Mouse (Mus musculus): ENCODE data around the gene 6430550D23Rik. TPM values are rescaled to one million over a fixed set of nuclear protein-coding genes. Genes with fewer than 3 reads are reported as not detected.
A peak's percentile ranks its signal among the peaks of the same experiment; 100 is the strongest.

The 6430550D23Rik gene
- total and polyA plus RNA-seq, 2 experiments from 2014 or later: 0.04 to 0.10 TPM

DNA sequence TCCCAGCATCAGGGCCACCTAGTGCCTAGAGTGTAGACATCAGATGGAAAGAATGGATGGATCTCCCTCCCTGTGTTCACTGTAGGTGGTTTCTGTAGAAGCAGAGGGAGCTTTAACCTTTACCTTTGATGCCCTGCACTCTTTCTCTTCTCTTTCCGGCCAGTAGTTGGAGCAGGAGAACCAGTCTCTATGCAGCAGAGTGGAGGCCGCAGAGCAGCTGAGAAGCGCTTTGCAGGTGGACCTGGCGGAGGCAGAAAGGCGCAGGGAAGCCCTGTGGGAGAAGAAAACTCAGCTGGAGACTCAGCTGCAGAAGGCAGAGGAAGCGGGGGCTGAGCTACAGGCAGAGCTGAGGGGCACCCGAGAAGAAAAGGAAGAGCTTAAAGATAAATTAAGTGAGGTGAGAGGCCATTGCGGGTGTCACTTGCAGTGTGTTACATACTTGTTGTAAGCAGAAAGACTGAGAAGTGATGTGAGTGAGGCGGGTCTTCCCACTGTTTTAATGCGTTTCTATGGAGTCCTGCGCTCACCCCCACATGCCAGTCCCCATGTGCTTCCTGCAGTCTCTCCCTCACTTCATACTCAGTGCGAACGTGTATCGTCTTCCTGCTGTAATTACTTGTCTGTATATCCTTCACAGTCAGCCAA is 33.6 kb downstream of the 6430550D23Rik start:
- no peaks in the 10 kb centered on the region for H3K9me3 ChIP-seq (replicated peaks; ENCODE audit: control insufficient read depth, low read length)
- WGBS: 76% methylated on average over 14 of the region's 14 CpGs
- no peak overlapping the region for H3K27ac ChIP-seq (ENCODE audit: low read depth)
- DNase-seq (ENCODE audit: low spot score): no peak
- no peak overlapping the region for H3K4me3 ChIP-seq (ENCODE audit: low read depth, low read length)
- TF ChIP-seq CTCF (IDR thresholded peaks at IDR 0.05; ENCODE audit: low read depth) (no peak), EP300 (IDR thresholded peaks at IDR 0.05; ENCODE audit: low read depth) (no peak)
- H3K4me2 ChIP-seq (ENCODE audit: low read depth, low read length): no peak overlapping the region
- no peak overlapping the region for H3K9ac ChIP-seq (replicated peaks; ENCODE audit: low read depth, low read length)
- no peaks in the 10 kb centered on the region for H3K4me1 ChIP-seq (ENCODE audit: control insufficient read depth, insufficient read depth)
- H3K27me3 ChIP-seq (ENCODE audit: control insufficient read depth, insufficient read depth, low read length): no peaks in the 10 kb centered on the region
- H3K36me3 ChIP-seq (replicated peaks; ENCODE audit: control insufficient read depth, insufficient read depth, low read length): peaks cover 79% of the 10 kb centered on the region
- no peak for ATAC-seq (ENCODE audit: insufficient read depth, low read depth)

DNA sequence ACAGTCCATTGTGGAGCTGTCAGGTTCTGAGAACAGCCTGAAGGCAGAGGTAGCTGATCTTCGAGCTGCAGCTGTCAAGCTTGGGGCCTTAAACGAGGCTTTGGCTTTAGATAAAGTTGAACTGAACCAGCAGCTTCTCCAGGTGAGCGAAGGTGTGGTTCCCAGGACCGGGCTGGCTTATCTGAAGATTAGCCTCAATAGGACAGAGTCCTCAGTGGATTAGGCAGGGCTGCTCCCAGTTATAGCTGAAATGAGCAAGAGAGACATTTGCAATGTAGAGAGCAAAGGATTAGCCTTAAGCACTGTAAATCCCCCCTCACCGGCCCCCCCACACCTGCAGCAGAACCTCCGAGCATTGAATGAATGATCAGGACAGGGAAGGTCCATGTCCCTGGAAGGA is 34.4 kb downstream of the 6430550D23Rik start:
- TF ChIP-seq CTCF (IDR thresholded peaks at IDR 0.05; ENCODE audit: low read depth) (no peak), EP300 (IDR thresholded peaks at IDR 0.05; ENCODE audit: low read depth) (no peak)
- H3K36me3 ChIP-seq (replicated peaks; ENCODE audit: control insufficient read depth, insufficient read depth, low read length): peaks cover 84% of the 10 kb centered on the region
- ATAC-seq (ENCODE audit: insufficient read depth, low read depth) (no peak), DNase-seq (ENCODE audit: low spot score) (no peak)
- no peak overlapping the region for H3K4me2 ChIP-seq (ENCODE audit: low read depth, low read length)
- H3K4me1 ChIP-seq (ENCODE audit: control insufficient read depth, insufficient read depth): no peaks in the 10 kb centered on the region
- H3K9ac ChIP-seq (replicated peaks; ENCODE audit: low read depth, low read length): no peak overlapping the region
- no peak overlapping the region for H3K27ac ChIP-seq (ENCODE audit: low read depth)
- H3K27me3 ChIP-seq (ENCODE audit: control insufficient read depth, insufficient read depth, low read length): no peaks in the 10 kb centered on the region
- whole genome bisulfite sequencing: 87% methylated on average over 6 of the region's 6 CpGs
- no peaks in the 10 kb centered on the region for H3K9me3 ChIP-seq (replicated peaks; ENCODE audit: control insufficient read depth, low read length)
- no peak overlapping the region for H3K4me3 ChIP-seq (ENCODE audit: low read depth, low read length)

DNA sequence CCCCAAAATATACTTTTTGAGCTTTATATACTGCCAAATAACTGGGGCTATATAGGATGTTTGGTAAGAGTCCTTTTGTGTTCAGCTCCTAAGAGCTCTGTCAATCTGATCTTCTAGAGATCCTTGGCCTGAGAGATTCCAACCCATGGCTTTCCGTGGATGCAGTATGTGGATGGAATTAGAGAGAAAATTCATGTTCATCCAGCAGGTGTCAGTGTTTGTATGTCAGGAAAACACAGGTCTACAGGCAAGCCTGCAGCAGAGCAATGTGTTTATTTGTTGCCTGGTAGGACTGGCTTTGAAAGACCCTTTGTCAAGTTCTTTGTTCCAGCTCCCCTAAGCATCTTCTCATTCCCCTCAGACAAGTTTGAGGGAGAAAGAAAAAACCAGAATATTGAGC is 44.8 kb downstream of the 6430550D23Rik start:
- Histone ChIP-seq H3K9ac (replicated peaks; ENCODE audit: low read depth, low read length) (no peak overlapping the region), H3K4me3 (ENCODE audit: low read depth, low read length) (no peak overlapping the region), H3K4me1 (ENCODE audit: control insufficient read depth, insufficient read depth) (no peaks in the 10 kb centered on the region), H3K27ac (ENCODE audit: low read depth) (no peak overlapping the region), H3K4me2 (ENCODE audit: low read depth, low read length) (no peak overlapping the region), H3K27me3 (ENCODE audit: control insufficient read depth, insufficient read depth, low read length) (no peaks in the 10 kb centered on the region), H3K9me3 (replicated peaks; ENCODE audit: control insufficient read depth, low read length) (no peaks in the 10 kb centered on the region), H3K36me3 (replicated peaks; ENCODE audit: control insufficient read depth, insufficient read depth, low read length) (peaks cover 41% of the 10 kb centered on the region)
- DNase-seq (ENCODE audit: low spot score) (peak; percentile 50), ATAC-seq (ENCODE audit: insufficient read depth, low read depth) (peak; percentile 64)
- TF ChIP-seq EP300 (IDR thresholded peaks at IDR 0.05; ENCODE audit: low read depth) (no peak), CTCF (IDR thresholded peaks at IDR 0.05; ENCODE audit: low read depth) (peak; percentile 67)
- WGBS: 33% methylated on average over 1 of the region's 1 CpGs

DNA sequence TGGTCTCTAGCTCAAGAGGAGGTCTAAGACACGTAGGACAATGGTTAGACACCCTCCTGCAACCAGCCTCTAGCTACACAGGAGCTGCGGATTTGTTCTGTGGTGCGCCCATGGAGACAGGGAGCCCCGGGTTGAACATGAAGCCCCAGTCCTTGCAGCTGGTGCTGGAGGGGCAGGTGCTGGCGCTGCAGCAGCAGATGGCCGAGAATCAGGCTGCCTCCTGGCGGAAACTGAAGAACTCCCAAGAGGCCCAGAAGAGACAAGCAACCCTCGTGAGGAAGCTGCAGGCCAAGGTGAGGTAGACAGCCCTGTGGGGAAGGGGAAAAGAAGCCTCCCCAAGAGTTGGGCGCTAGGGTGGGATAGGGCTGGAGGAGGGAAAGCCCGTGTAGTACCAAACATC is 45.9 kb downstream of the 6430550D23Rik start:
- no peak overlapping the region for H3K27ac ChIP-seq (ENCODE audit: low read depth)
- TF ChIP-seq EP300 (IDR thresholded peaks at IDR 0.05; ENCODE audit: low read depth): no peak
- TF ChIP-seq CTCF (IDR thresholded peaks at IDR 0.05; ENCODE audit: low read depth): no peak
- no peaks in the 10 kb centered on the region for H3K27me3 ChIP-seq (ENCODE audit: control insufficient read depth, insufficient read depth, low read length)
- ATAC-seq (ENCODE audit: insufficient read depth, low read depth) (no peak), DNase-seq (ENCODE audit: low spot score) (no peak)
- H3K9me3 ChIP-seq (replicated peaks; ENCODE audit: control insufficient read depth, low read length): no peaks in the 10 kb centered on the region
- no peak overlapping the region for H3K9ac ChIP-seq (replicated peaks; ENCODE audit: low read depth, low read length)
- no peaks in the 10 kb centered on the region for H3K4me1 ChIP-seq (ENCODE audit: control insufficient read depth, insufficient read depth)
- WGBS: 83% methylated on average over 10 of the region's 10 CpGs
- H3K36me3 ChIP-seq (replicated peaks; ENCODE audit: control insufficient read depth, insufficient read depth, low read length): peaks cover 32% of the 10 kb centered on the region
- no peak overlapping the region for H3K4me3 ChIP-seq (ENCODE audit: low read depth, low read length)
- H3K4me2 ChIP-seq (ENCODE audit: low read depth, low read length): no peak overlapping the region

DNA sequence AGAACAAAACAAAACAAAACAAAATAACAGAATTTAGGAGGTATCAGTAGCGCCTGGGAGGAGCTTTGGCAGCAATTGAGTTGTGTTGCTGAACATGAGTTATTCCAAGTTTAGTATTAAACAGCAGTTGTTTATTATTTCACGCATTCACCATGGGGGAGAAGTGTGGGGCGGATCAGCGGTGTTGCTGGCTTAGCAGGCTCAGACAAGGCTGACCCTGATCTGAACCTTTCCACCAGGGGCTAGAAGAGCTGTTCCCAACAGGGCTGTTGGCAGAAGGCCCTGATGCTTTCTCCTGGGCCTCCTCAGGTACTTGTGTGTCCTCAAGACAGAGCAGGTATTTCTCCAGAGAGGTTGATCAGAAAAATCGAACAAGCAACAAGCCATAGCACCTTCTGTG is 47.8 kb downstream of the 6430550D23Rik start:
- Histone ChIP-seq H3K27ac (ENCODE audit: low read depth) (no peak overlapping the region), H3K4me2 (ENCODE audit: low read depth, low read length) (no peak overlapping the region), H3K9me3 (replicated peaks; ENCODE audit: control insufficient read depth, low read length) (no peaks in the 10 kb centered on the region), H3K9ac (replicated peaks; ENCODE audit: low read depth, low read length) (no peak overlapping the region), H3K4me3 (ENCODE audit: low read depth, low read length) (no peak overlapping the region), H3K36me3 (replicated peaks; ENCODE audit: control insufficient read depth, insufficient read depth, low read length) (peaks cover 22% of the 10 kb centered on the region), H3K4me1 (ENCODE audit: control insufficient read depth, insufficient read depth) (no peaks in the 10 kb centered on the region), H3K27me3 (ENCODE audit: control insufficient read depth, insufficient read depth, low read length) (no peaks in the 10 kb centered on the region)
- TF ChIP-seq CTCF (IDR thresholded peaks at IDR 0.05; ENCODE audit: low read depth): no peak
- no peak for TF ChIP-seq EP300 (IDR thresholded peaks at IDR 0.05; ENCODE audit: low read depth)
- ATAC-seq (ENCODE audit: insufficient read depth, low read depth) (no peak), DNase-seq (ENCODE audit: low spot score) (no peak)
- 71% methylated on average over 5 of the region's 5 CpGs for WGBS
